22 mouse cellular contexts compared by ENCODE assay signal in genomic region chr9:110916786-110917185, GRCm38 (mm10). TPM values are rescaled to one million over a fixed set of nuclear protein-coding genes. Genes with fewer than 3 reads are reported as not detected.
"Had no signal": no experiment of that assay in that cellular context is flagged by ENCODE, and none has a peak within 500 bp of the region (broad histone marks: within the 10 kb centered on the region; RNA-seq: fewer than 3 reads in every experiment).

Gene Fam240a (minus strand): TSS chr9:110916861.

- H3K36me3 ChIP-seq: limb, embryonic 13.5 days; neural tube, embryonic 13.5 days had no signal

- H3K9ac ChIP-seq: limb, embryonic 13.5 days; liver, embryonic 14.5 days; neural tube, embryonic 13.5 days had no signal

- H3K27me3 ChIP-seq: limb, embryonic 13.5 days; neural tube, embryonic 13.5 days had no signal

- H3K4me1 ChIP-seq: limb, embryonic 13.5 days had no signal

- DNase-seq: kidney, adult 8-10 months; kidney, postnatal 4 days; left cerebral cortex, postnatal 4 days; lung, adult 18-20 months; midbrain, embryonic 14.5 days; retina, postnatal 1 day; right cerebral cortex, postnatal 14 days; thymus, postnatal 14 days had no signal

- H3K27ac ChIP-seq: limb, embryonic 13.5 days; liver, embryonic 14.5 days; neural tube, embryonic 13.5 days; stomach, postnatal 0 days had no signal

- H3K9me3 ChIP-seq: limb, embryonic 13.5 days; neural tube, embryonic 13.5 days had no signal

- H3K4me3 ChIP-seq: limb, embryonic 13.5 days; neural tube, embryonic 13.5 days had no signal

RNA-seq across cellular contexts. Expression of gene Fam240a, which starts in this region (rescaled TPM):
- total RNA-seq: layer of hippocampus, adult 8-10 months; layer of hippocampus, postnatal 14 days; left cerebral cortex, adult 18-20 months; left cerebral cortex, postnatal 10 days; left cerebral cortex, postnatal 4 days; liver, adult 2 months; megakaryocyte progenitor cell, adult 5-6 weeks; monocyte, adult 5-6 weeks had no signal
- polyA plus RNA-seq: kidney, embryonic 16.5 days; limb, embryonic 13.5 days; liver, adult 2 months; liver, embryonic 14.5 days; lung, embryonic 16.5 days; midbrain, embryonic 14.5 days; neural tube, embryonic 13.5 days; stomach, postnatal 0 days; urinary bladder, adult 2 months had no signal
